Mouse (Mus musculus) small intestine, adult 2 months (tissue): ENCODE measurements at regions not wholly inside any gene's neighbourhood (a gene's known extent, or its start where the extent isn't known, plus 50 kb on each side); places are given as distances from the start of the nearest gene placed in this dataset.

Experiments used
- H3K27ac ChIP-seq: fragments of 200-500 bp; 2 replicates; pipeline ENCODE4 v1.5.1; 2012; ENCODE audit warnings: low read depth, low read length, control low read depth, inconsistent platforms; ENCODE audit not compliant: insufficient read depth
- H3K27me3 ChIP-seq: fragments of 200-500 bp; 2 replicates; pipeline ENCODE4 v1.6.1; 2012; ENCODE audit warnings: mild to moderate bottlenecking, moderate library complexity, low read length, inconsistent platforms; ENCODE audit not compliant: control insufficient read depth, insufficient read depth
- H3K36me3 ChIP-seq: fragments of 200-500 bp; 2 replicates; pipeline ENCODE4 v1.6.1; 2012; ENCODE audit warnings: mild to moderate bottlenecking, low read length, control low read depth, inconsistent platforms; ENCODE audit not compliant: control insufficient read depth, insufficient read depth
- H3K4me1 ChIP-seq: fragments of 200-500 bp; 2 replicates; pipeline ENCODE4 v1.6.1; 2012; ENCODE audit warnings: low read length, inconsistent platforms, mixed read lengths; ENCODE audit not compliant: control insufficient read depth, insufficient read depth, insufficient read length
- H3K4me3 ChIP-seq: fragments of 200-500 bp; 2 replicates; pipeline ENCODE4 v1.5.1; 2012; ENCODE audit warnings: low read depth, mild to moderate bottlenecking, control low read depth, inconsistent platforms, low read length, moderate library complexity
- CTCF ChIP-seq: fragments of 200-500 bp; IDR thresholded peaks from 2 replicates; pipeline ENCODE4 v1.5.1; 2012; ENCODE audit warnings: low read depth, mild to moderate bottlenecking, control low read depth, inconsistent platforms, low read length, moderate library complexity, mixed read lengths; ENCODE audit not compliant: insufficient replicate concordance, insufficient read length; ENCODE audit errors: extremely low read depth
- POLR2A ChIP-seq: fragments of 200-500 bp; IDR thresholded peaks from 2 replicates; pipeline ENCODE4 v1.6.1; 2012; ENCODE audit warnings: low read depth, mild to moderate bottlenecking, control low read depth, inconsistent platforms, low read length, moderate library complexity
- WGBS: fragments of 180-500 bp; shearing (Covaris S2); methylation state at CpG from one replicate; pipeline ENCODE4 v1.1.7; 2018; 5-methylcytosine and 5-hydroxymethylcytosine counted together

- Histone ChIP-seq H3K36me3 (no peaks in the 10 kb centered on the region), H3K4me3 (no peak overlapping the region), H3K27ac (no peak overlapping the region), H3K27me3 (no peaks in the 10 kb centered on the region; the same call in 1 of the 2 replicates), H3K4me1 (no peaks in the 10 kb centered on the region)
- 78% methylated on average over 2 of the region's 2 CpGs for WGBS
- TF ChIP-seq POLR2A, result no peak
- TF ChIP-seq CTCF, result no peak
These were observed 80.4 kb upstream of the Spaca7 start for GRCm38 (mm10) chr8:12492461-12492860.

- Histone ChIP-seq H3K27ac (no peak overlapping the region), H3K4me1 (no peaks in the 10 kb centered on the region), H3K27me3 (peaks cover 3% of the 10 kb centered on the region; the same call in 1 of the 2 replicates), H3K4me3 (no peak overlapping the region), H3K36me3 (no peaks in the 10 kb centered on the region)
- 69% methylated on average over 9 of the region's 9 CpGs for WGBS
- TF ChIP-seq POLR2A (no peak), CTCF (no peak)
These were observed 78.3 kb upstream of the Spaca7 start for GRCm38 (mm10) chr8:12494559-12494958.

GRCm38 (mm10) chr8:12497420-12497819 is 75.4 kb upstream of the Spaca7 start:
- Histone ChIP-seq H3K36me3 (no peaks in the 10 kb centered on the region), H3K27me3 (peaks cover 26% of the 10 kb centered on the region), H3K4me3 (no peak overlapping the region), H3K27ac (no peak overlapping the region), H3K4me1 (peaks cover 2% of the 10 kb centered on the region; the same call in 1 of the 2 replicates)
- TF ChIP-seq CTCF (no peak), POLR2A (no peak)
- 16% methylated on average over 6 of the region's 6 CpGs for WGBS

GRCm38 (mm10) chr8:12499658-12500057 is 73.2 kb upstream of the Spaca7 start:
- WGBS, result 21% methylated on average over 5 of the region's 5 CpGs
- H3K27me3 ChIP-seq, result peaks cover 41% of the 10 kb centered on the region
- TF ChIP-seq POLR2A (no peak), CTCF (no peak)
- peaks cover 5% of the 10 kb centered on the region for H3K4me1 ChIP-seq
- no peak overlapping the region for H3K4me3 ChIP-seq
- no peak overlapping the region for H3K27ac ChIP-seq
- H3K36me3 ChIP-seq, result no peaks in the 10 kb centered on the region

- Histone ChIP-seq H3K4me3 (no peak overlapping the region), H3K4me1 (peaks cover 5% of the 10 kb centered on the region), H3K36me3 (no peaks in the 10 kb centered on the region), H3K27me3 (peaks cover 45% of the 10 kb centered on the region), H3K27ac (no peak overlapping the region)
- 69% methylated on average over 3 of the region's 3 CpGs for WGBS
- no peak for TF ChIP-seq CTCF
- no peak for TF ChIP-seq POLR2A
These were observed 72.5 kb upstream of the Spaca7 start for GRCm38 (mm10) chr8:12500291-12500690.

GRCm38 (mm10) chr8:12501824-12502223 is 71.0 kb upstream of the Spaca7 start:
- 7% methylated on average over 11 of the region's 11 CpGs for WGBS

GRCm38 (mm10) chr8:12502321-12502775 is 70.5 kb upstream of the Spaca7 start:
- TF ChIP-seq CTCF (no peak), POLR2A (no peak)
- Histone ChIP-seq H3K36me3 (no peaks in the 10 kb centered on the region), H3K4me1 (peaks cover 5% of the 10 kb centered on the region), H3K27ac (no peak overlapping the region), H3K27me3 (peaks cover 45% of the 10 kb centered on the region), H3K4me3 (peak overlapping the region; percentile 18)
- 3% methylated on average over 22 of the region's 22 CpGs for WGBS

More at GRCm38 (mm10) chr8:12501824-12502223, 71.0 kb upstream of the Spaca7 start:
- H3K4me1 ChIP-seq, result peaks cover 5% of the 10 kb centered on the region
- no peak for TF ChIP-seq POLR2A
- no peak for TF ChIP-seq CTCF
- H3K27ac ChIP-seq, result no peak overlapping the region
- no peaks in the 10 kb centered on the region for H3K36me3 ChIP-seq
- peaks cover 45% of the 10 kb centered on the region for H3K27me3 ChIP-seq
- H3K4me3 ChIP-seq, result no peak overlapping the region
